Mouse (Mus musculus): Measurements from ENCODE around the gene Cir1. TPM values are rescaled to one million over a fixed set of nuclear protein-coding genes. Genes with fewer than 3 reads are reported as not detected.

Gene Cir1
- total RNA-seq, 2 experiments from 2014 or later: 12.0 to 12.7 TPM

DNA sequence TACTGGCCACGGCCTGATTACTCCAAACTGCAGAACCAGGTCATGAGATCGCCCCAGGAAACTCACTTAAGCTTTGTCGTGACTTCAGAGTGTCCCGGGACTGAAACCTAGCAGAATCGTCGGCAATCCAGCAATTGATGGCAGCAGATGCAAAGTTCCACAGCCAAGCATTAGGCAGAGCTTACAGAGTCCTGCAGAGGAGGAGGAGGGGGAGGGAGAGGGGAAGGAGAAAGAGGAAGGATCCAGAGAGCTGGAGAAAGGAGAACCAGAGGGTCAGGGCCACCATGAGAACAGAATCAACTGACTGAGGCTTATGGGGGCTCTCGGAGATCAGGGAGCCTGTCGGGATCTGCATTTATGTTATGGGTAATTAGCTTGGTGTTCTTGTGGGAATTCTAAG lies 25.9 kb upstream of the Cir1 start:
- no peak for TF ChIP-seq CTCF (IDR thresholded peaks at IDR 0.05)
- H3K4me3 ChIP-seq: no peak overlapping the region
- intact Hi-C loops (cut with DNase I): no loop called here
- DNase-seq: no peak
- no peak overlapping the region for H3K27ac ChIP-seq

DNA sequence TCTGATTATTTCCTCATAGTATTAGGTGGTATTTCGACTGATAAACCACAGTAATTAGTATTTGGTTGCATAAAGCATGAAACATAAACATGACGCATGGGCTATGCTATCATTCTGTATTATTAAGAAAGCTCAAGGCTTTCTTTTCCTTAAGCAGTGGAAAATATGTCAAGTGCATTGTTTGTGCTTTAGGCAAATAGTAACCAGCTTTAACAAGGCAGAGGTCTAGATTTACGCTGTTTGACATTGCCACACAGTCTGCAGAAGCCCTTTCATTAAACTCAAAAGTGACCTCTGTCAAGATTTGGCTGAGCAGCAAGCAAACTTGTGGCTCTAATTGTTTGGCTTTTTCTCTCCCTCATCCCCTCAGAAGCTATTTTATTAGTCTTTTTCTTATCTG lies 23.4 kb upstream of the Cir1 start:
- no peak for DNase-seq
- Histone ChIP-seq H3K4me3 (no peak overlapping the region), H3K27ac (no peak overlapping the region)
- TF ChIP-seq CTCF (IDR thresholded peaks at IDR 0.05): no peak
- intact Hi-C loops (cut with DNase I): no loop called here

- no peak for DNase-seq
- intact Hi-C loops (cut with DNase I): no loop called here
- TF ChIP-seq CTCF (IDR thresholded peaks at IDR 0.05): no peak
- Histone ChIP-seq H3K4me3 (no peak overlapping the region), H3K27ac (0 out of 2 replicates have a peak overlapping the region, but pooled peaks have one; percentile 32)
Measured at GRCm38 (mm10) chr2:73325871-73326270, 13.4 kb upstream of the Cir1 start.

- no peak overlapping the region for H3K4me3 ChIP-seq
- intact Hi-C loops (cut with DNase I): no loop called here
- DNase-seq: no peak
- no peak for TF ChIP-seq CTCF (IDR thresholded peaks at IDR 0.05)
- no peak overlapping the region for H3K27ac ChIP-seq
Measured at GRCm38 (mm10) chr2:73322991-73323390, 10.5 kb upstream of the Cir1 start.

GRCm38 (mm10) chr2:73319218-73319617 lies 6.7 kb upstream of the Cir1 start:
- Histone ChIP-seq H3K4me3 (no peak overlapping the region), H3K27ac (no peak overlapping the region)
- intact Hi-C loops (cut with DNase I): no loop called here
- no peak for DNase-seq
- no peak for TF ChIP-seq CTCF (IDR thresholded peaks at IDR 0.05)

GRCm38 (mm10) chr2:73317426-73317825 lies 4.9 kb upstream of the Cir1 start:
- intact Hi-C loops (cut with DNase I): no loop called here
- no peak for TF ChIP-seq CTCF (IDR thresholded peaks at IDR 0.05)
- no peak overlapping the region for H3K27ac ChIP-seq
- no peak overlapping the region for H3K4me3 ChIP-seq
- DNase-seq: no peak

DNA sequence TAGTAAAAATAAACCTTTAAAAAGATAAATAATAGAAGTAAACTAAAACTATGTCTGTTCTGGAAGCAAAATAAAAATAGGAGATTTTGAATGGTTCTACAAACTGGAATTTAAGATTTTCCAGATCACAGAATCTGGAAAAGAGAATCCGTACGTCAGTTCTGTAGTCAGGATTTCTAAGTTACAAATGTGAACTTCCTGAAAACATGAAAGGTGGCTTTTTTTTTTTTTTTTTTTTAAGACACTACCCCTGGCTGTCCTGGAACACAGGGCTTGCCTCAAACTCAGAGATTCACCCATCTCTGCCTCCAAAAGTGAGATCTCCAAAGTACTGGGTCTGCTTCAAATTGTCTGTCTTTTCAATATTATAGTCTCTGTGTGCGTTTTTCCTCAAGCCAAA lies 1.8 kb upstream of the Cir1 start:
- TF ChIP-seq CTCF (IDR thresholded peaks at IDR 0.05): no peak
- DNase-seq: no peak

DNA sequence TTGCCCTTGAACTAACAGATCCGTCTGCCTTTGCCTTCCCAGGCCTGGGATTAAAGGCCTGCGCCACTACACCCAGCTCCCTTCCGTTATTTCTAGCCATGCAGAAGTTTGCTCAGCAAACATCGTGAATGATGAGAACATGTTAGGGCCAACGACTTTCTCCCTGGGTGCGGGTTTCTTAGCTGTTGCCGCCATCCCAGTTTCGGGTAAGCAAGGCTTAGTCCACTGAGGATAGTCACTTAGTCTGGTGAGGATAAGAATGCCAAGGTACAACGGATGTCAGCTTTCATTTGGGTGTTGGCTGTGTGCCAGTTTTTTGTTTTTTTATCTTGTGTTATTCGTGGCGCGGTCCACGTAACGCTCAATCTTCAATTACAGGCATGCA lies 608 bp upstream of the Cir1 start:
- TF ChIP-seq CTCF (IDR thresholded peaks at IDR 0.05): no peak
- H3K27ac ChIP-seq: peak overlapping the region; percentile 95
- peak; percentile 50 for DNase-seq
- H3K4me3 ChIP-seq: peak overlapping the region; percentile 79
- intact Hi-C loops (cut with DNase I): loop anchor here (2.0 kb wide), 1 partner anchor 74 kb away; the partner anchor contains the start of gene Gpr155

More for the DNA sequence above, 1.8 kb upstream of the Cir1 start:
- no peak overlapping the region; the same call in 1 of the 2 replicates for H3K27ac ChIP-seq
- H3K4me3 ChIP-seq: no peak overlapping the region
- intact Hi-C loops (cut with DNase I): no loop called here

DNA sequence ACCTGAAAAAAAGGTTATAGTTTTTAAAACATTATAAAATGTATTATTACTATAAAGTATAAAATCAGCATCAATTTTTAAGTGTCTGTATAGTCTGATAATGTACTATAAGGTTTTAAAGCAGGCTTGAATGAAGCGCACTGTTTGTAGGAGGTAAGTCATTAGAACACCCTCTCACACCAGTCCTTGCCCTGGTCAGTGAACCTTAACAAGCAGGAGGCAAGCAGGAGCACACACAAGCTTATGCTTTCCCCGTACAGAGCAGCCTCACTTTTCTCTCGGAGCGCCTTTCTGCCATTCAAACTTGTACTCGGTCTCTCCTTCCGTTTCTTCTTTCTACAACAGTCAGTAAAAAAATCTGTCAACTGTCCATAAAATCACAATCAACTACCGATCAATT lies 6.5 kb downstream of the Cir1 start:
- no peak overlapping the region for H3K4me3 ChIP-seq
- no peak overlapping the region for H3K27ac ChIP-seq
- intact Hi-C loops (cut with DNase I): no loop called here
- TF ChIP-seq CTCF (IDR thresholded peaks at IDR 0.05): no peak
- no peak for DNase-seq

GRCm38 (mm10) chr2:73304506-73304905 lies 8.0 kb downstream of the Cir1 start:
- Histone ChIP-seq H3K27ac (no peak overlapping the region), H3K4me3 (no peak overlapping the region)
- TF ChIP-seq CTCF (IDR thresholded peaks at IDR 0.05): no peak
- no peak for DNase-seq
- intact Hi-C loops (cut with DNase I): no loop called here

GRCm38 (mm10) chr2:73302722-73303121 lies 9.8 kb downstream of the Cir1 start:
- no peak overlapping the region for H3K4me3 ChIP-seq

DNA sequence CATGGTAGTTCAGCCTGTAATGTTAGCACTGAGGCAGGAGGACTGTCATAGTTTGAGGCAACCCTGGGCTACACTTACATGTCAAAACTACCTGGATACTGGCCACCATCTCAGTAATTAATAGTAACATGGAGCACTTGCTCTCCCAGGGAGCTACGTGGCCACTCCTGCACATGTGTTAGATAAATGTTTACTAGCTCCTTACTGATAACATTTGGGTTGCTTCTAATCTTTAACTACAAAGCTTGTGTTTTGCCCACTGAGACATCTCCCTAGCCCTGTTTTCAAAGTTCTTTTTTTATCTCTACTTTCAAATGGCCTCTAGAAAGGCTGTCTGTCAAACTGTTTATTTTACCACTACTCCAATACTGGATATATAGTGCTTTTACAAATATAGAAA lies 10.5 kb downstream of the Cir1 start:
- Histone ChIP-seq H3K4me3 (no peak overlapping the region), H3K27ac (no peak overlapping the region)
- no peak for DNase-seq
- intact Hi-C loops (cut with DNase I): no loop called here
- TF ChIP-seq CTCF (IDR thresholded peaks at IDR 0.05): no peak

More at GRCm38 (mm10) chr2:73302722-73303121, 9.8 kb downstream of the Cir1 start:
- TF ChIP-seq CTCF (IDR thresholded peaks at IDR 0.05): no peak
- no peak for DNase-seq
- intact Hi-C loops (cut with DNase I): no loop called here
- no peak overlapping the region for H3K27ac ChIP-seq

DNA sequence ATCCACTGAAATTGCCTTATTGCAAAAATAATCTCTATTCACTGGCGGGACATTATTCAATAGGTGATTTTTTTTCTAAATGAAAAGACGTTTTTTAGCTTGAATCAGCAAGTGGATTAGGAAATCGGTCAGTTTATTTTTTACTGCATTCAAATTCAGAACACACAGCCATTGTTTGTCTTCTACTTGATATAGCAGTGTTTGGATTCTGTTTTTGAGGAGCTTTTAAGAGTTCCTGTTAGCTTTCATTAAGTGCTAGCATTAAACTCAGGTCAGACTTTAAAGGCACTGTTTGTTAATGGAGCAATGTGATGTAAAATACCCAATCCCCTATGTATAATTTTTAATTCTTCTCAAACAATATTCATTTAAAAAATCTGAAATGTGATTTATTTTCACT lies 13.7 kb downstream of the Cir1 start:
- H3K4me3 ChIP-seq: no peak overlapping the region
- no peak for TF ChIP-seq CTCF (IDR thresholded peaks at IDR 0.05)
- DNase-seq: no peak
- no peak overlapping the region for H3K27ac ChIP-seq
- intact Hi-C loops (cut with DNase I): no loop called here

- no peak for TF ChIP-seq CTCF (IDR thresholded peaks at IDR 0.05)
- intact Hi-C loops (cut with DNase I): no loop called here
- Histone ChIP-seq H3K27ac (no peak overlapping the region), H3K4me3 (no peak overlapping the region)
- no peak for DNase-seq
Measured at GRCm38 (mm10) chr2:73298154-73298553, 14.3 kb downstream of the Cir1 start.

DNA sequence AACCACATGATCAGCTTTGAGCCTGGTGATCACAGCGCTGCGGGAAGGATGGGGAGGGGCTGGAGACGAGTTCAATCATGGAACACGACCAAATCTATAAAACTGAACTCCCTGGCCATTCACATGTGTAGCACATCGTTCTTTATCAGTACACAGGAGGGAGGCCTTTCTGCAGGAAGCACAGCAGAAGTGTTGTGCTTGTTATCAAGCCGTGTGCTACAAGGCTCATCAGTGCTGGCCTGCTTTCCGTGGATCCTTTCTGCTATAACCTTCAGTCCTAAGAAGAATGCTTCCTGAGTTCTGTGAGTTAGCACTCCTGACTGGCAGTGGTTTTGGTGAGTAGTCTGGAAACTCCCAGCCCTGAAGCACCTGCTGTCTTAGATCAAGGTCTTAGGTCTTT lies 17.5 kb downstream of the Cir1 start:
- DNase-seq: no peak
- no peak overlapping the region for H3K4me3 ChIP-seq
- intact Hi-C loops (cut with DNase I): no loop called here
- TF ChIP-seq CTCF (IDR thresholded peaks at IDR 0.05): no peak
- H3K27ac ChIP-seq: no peak overlapping the region

All from gastrocnemius, adult 2 months (tissue).